Mouse (Mus musculus) forebrain, embryonic 14.5 days (tissue): ENCODE measurements around the gene Timm50. TPM values are rescaled to one million over a fixed set of nuclear protein-coding genes. Genes with fewer than 3 reads are reported as not detected.

Source experiments
- ATAC-seq: fragments of 200-750 bp; cut with Nextera tagmentation; 2 replicates; pipeline ENCODE4 v1.8.0; 2017; ENCODE audit warnings: mild to moderate bottlenecking, moderate library complexity
- DNase-seq: peaks from one replicate; pipeline ENCODE4 v3.0.0-alpha.2; 2015; ENCODE audit warnings: low spot score
- H3K27ac ChIP-seq: fragments of 300-500 bp; sonication (generic); 2 replicates; pipeline ENCODE4 v1.5.1; 2014; ENCODE audit warnings: low read depth, mild to moderate bottlenecking, control low read depth, low read length, moderate library complexity
- H3K27me3 ChIP-seq: fragments of 300-500 bp; sonication (generic); replicated peaks from 2 replicates; pipeline ENCODE4 v1.6.1; 2014; ENCODE audit warnings: low read length, control low read depth, mixed read lengths; ENCODE audit not compliant: control insufficient read depth, insufficient read depth
- H3K36me3 ChIP-seq: fragments of 300-500 bp; sonication (generic); 2 replicates; pipeline ENCODE4 v1.6.1; 2014; ENCODE audit warnings: low read length, control low read depth; ENCODE audit not compliant: control insufficient read depth, insufficient read depth
- H3K4me1 ChIP-seq: fragments of 300-500 bp; sonication (generic); 2 replicates; pipeline ENCODE4 v1.6.1; 2014; ENCODE audit warnings: antibody characterized with exemption, low read length, control low read depth; ENCODE audit not compliant: control insufficient read depth, insufficient read depth
- H3K4me2 ChIP-seq: fragments of 300-500 bp; sonication (generic); 2 replicates; pipeline ENCODE4 v1.6.1; 2014; ENCODE audit warnings: mild to moderate bottlenecking, control low read depth, low read length
- H3K4me3 ChIP-seq: fragments of 300-500 bp; sonication (generic); 2 replicates; pipeline ENCODE4 v1.5.1; 2014; ENCODE audit warnings: low read depth, low read length, control low read depth
- H3K9ac ChIP-seq: fragments of 300-500 bp; sonication (generic); 2 replicates; pipeline ENCODE4 v1.6.1; 2014; ENCODE audit warnings: mild to moderate bottlenecking, low read length, control low read depth, moderate library complexity
- H3K9me3 ChIP-seq: fragments of 300-500 bp; sonication (generic); replicated peaks from 2 replicates; pipeline ENCODE4 v1.6.1; 2016; ENCODE audit warnings: low read length, control low read depth, mixed read lengths; ENCODE audit not compliant: control insufficient read depth
- WGBS: fragments of 180-500 bp; shearing (Covaris S2); extraction: QIAGEN DNeasy Blood & Tissue Kit; methylation state at CpG from one replicate; pipeline ENCODE4 v1.1.7; 2014; 5-methylcytosine and 5-hydroxymethylcytosine counted together
- polyA plus RNA-seq: library from polyadenylated mRNA; unstranded; fragments of >200 nt; fragmentation: Nextera tagmentation; extraction: Ambion mirVana; gene quantifications from 2 replicates; pipeline ENCODE4 v1.2.1, GENCODE M21; 2014

The Timm50 gene
- polyA plus RNA-seq, 1 experiment from 2014 or later: 171 TPM

DNA sequence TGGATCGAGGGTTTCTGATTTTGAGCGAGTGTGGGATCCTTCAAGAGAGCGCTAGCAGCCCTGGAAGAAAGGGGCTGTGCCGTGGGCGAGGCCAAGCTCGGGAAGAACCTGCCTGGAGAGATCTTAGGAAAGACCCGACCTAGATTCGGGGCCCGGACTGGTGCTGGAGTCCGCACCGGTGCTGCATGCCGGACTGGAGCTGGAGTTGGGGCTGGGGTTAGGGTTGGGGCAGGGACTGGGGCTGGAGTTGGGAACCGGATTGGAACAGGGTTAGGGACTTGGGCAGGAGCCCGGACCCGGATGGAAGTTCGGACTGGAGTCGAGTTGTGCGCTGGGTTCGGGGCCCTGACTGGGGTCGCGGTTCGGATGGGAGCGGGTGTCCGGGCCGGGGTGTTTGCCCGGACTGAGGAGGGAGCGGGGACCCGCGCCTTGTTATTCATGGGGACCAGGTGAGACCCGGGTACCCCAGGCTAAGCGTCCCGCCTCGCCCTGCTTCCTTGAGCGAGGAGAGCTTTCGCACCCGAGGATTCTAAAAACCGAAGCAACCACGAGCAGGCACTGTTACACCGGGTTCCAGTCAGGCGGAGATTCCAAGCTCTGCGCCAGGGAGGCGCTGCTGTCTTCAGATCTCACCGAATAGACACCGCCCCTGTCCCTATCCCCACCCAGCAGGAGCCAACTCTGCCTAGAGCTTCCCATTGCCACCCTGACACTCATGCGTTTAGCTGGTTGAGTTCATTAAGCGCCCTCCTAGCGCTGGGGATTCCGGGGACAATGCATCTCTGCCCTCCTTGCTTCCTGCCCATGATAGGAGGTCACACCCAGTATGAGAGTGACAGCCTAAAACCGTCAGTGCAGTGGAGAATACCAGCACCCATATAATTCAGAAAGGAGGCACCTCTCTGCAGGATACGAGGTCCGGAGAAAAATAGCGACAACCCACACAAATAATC, 21.0 kb downstream of the Timm50 start, which contains the start of gene Selenov:
Gene Selenov (minus strand): TSS at position 549 of the 953 bp plus-strand sequence.
- Histone ChIP-seq H3K4me2 (peak within 1 kb of the TSS; percentile 44), H3K4me1 (peaks cover 8% of the 10 kb centered on the region), H3K36me3 (no peaks in the 10 kb centered on the region), H3K9me3 (no peaks in the 10 kb centered on the region), H3K27me3 (peaks cover 49% of the 10 kb centered on the region), H3K4me3 (peak within 1 kb of the TSS; percentile 9), H3K27ac (no peak within 1 kb of the TSS), H3K9ac (peak within 1 kb of the TSS; percentile 17; the same call in 1 of the 2 replicates)
- WGBS: under 1% methylated on average over 50 of the region's 52 CpGs
- DNase-seq (peak; percentile 61), ATAC-seq (peak; percentile 23; the same call in 1 of the 2 replicates)

DNA sequence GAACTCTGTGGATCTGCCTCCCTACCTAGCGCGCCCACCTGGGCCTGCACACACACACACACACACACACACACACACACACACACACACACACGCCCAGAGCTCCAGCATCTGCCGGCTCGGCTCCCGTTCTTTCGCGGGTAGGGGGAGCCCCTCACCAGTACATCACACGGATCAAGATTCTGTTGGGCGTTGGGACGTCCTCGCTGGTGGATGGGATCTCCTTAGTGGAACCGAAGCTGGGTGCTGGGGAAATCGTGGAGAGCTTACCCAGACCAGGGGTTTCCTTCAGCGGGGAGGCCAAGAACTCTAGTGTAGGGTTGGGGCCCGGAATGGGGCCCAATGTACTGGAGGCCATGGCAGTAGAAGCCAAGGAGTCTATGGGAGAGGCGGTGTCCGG, 21.7 kb downstream of the Timm50 start:
- peaks cover 8% of the 10 kb centered on the region for H3K4me1 ChIP-seq
- ATAC-seq (no peak), DNase-seq (peak; percentile 42)
- peak overlapping the region; percentile 44 for H3K4me2 ChIP-seq
- peaks cover 47% of the 10 kb centered on the region for H3K27me3 ChIP-seq
- H3K4me3 ChIP-seq: peak overlapping the region; percentile 9
- no peaks in the 10 kb centered on the region for H3K36me3 ChIP-seq
- 2% methylated on average over 17 of the region's 18 CpGs for WGBS
- peak overlapping the region; percentile 17; the same call in 1 of the 2 replicates for H3K9ac ChIP-seq
- no peaks in the 10 kb centered on the region for H3K9me3 ChIP-seq
- no peak overlapping the region for H3K27ac ChIP-seq

DNA sequence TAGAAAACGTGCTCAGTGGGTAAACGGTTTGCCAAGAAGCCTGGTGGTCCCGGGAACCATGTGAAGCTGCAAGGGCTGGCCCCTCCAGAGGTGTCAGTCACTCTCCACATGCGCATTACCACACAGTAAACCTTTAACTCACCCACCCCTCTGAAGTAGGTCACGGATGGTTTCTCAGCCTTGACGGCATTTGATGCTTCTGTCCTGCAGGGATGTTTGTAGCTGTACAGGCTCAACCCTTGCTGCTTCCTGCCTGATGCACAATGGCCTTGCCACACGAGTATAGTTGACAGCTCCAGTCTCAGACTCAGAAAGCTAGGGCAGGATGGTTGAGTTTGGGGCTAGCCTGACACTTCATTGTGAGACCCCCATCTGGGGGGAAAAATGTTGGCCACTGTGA, 31.2 kb downstream of the Timm50 start:
- Histone ChIP-seq H3K4me1 (peaks cover 8% of the 10 kb centered on the region; the same call in 1 of the 2 replicates), H3K4me2 (no peak overlapping the region), H3K4me3 (no peak overlapping the region), H3K27ac (no peak overlapping the region), H3K27me3 (no peaks in the 10 kb centered on the region), H3K9me3 (no peaks in the 10 kb centered on the region), H3K36me3 (0 out of 2 replicates have a peak, but pooled peaks cover 4% of the 10 kb centered on the region), H3K9ac (no peak overlapping the region)
- DNase-seq (no peak), ATAC-seq (no peak)
- 85% methylated on average over 7 of the region's 7 CpGs for WGBS

DNA sequence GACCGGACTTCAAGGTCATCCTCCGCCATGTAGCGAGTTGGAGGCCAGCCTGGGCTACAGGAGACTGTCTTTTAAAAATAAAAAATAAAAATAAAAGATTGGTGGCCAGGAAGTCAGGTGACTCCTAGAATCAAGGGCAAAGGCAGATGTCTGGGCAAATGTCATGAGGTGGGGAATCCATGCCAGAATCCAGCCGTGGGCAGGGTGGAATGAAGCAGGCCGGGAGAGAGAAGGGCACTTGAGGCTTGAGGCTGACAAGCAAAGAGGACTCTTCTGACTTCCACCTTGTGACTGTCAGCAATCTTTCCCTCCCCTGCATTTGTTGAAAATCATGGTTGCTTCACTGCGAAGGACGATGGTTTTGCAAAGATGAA, 33.6 kb downstream of the Timm50 start:
- H3K4me2 ChIP-seq: peak overlapping the region; percentile 89
- H3K4me3 ChIP-seq: peak overlapping the region; percentile 69
- ATAC-seq (no peak), DNase-seq (no peak)
- no peaks in the 10 kb centered on the region for H3K27me3 ChIP-seq
- H3K27ac ChIP-seq: peak overlapping the region; percentile 81
- peaks cover 4% of the 10 kb centered on the region; the same call in 1 of the 2 replicates for H3K36me3 ChIP-seq
- H3K9me3 ChIP-seq: no peaks in the 10 kb centered on the region
- peaks cover 8% of the 10 kb centered on the region; the same call in 1 of the 2 replicates for H3K4me1 ChIP-seq
- WGBS: 82% methylated on average over 7 of the region's 7 CpGs
- peak overlapping the region; percentile 92 for H3K9ac ChIP-seq

DNA sequence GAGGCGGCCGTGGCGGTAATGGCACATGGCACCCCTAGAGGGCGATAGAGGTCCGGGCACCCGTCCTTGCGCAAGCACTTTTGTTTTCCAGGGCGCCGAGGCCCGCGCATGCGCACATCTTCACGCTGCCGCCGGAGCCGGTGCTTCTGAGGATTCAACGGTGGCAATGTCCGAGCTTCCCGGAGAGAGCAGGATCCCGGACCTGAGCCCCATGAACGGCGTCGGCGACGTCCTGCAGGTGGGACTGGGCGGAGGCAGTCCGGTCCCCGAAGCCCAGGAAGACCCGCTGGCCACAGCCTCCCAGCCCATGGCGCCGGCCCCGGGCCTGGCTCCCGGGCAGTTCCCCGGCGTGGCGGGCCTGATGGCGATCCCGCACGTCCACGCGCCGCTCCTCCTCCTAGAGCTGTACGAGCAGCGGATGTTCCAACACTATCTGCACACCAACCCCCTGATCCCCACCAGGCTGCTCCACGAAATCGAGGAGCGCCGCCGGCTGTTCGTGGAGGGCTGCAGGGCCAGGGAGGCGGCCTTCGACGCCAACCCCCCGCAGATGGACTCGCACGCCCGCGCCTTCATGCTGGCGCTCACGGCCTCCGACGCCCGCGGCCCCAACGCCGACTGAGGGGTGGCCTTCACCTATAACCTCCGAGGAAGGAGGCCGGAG, 34.1 kb downstream of the Timm50 start, which contains the start of gene Eid2b:
Gene Eid2b (plus strand): TSS at position 125 of the 664 bp plus-strand sequence.
- ATAC-seq (peak; percentile 80), DNase-seq (peak; percentile 95)
- WGBS: 3% methylated on average over 68 of the region's 68 CpGs
- H3K27ac ChIP-seq: peak within 1 kb of the TSS; percentile 81
- peak within 1 kb of the TSS; percentile 89 for H3K4me2 ChIP-seq
- no peaks in the 10 kb centered on the region for H3K27me3 ChIP-seq
- peaks cover 9% of the 10 kb centered on the region; the same call in 1 of the 2 replicates for H3K36me3 ChIP-seq
- H3K4me3 ChIP-seq: peak within 1 kb of the TSS; percentile 69
- H3K9ac ChIP-seq: peak within 1 kb of the TSS; percentile 92
- no peaks in the 10 kb centered on the region for H3K9me3 ChIP-seq
- H3K4me1 ChIP-seq: peaks cover 8% of the 10 kb centered on the region; the same call in 1 of the 2 replicates

DNA sequence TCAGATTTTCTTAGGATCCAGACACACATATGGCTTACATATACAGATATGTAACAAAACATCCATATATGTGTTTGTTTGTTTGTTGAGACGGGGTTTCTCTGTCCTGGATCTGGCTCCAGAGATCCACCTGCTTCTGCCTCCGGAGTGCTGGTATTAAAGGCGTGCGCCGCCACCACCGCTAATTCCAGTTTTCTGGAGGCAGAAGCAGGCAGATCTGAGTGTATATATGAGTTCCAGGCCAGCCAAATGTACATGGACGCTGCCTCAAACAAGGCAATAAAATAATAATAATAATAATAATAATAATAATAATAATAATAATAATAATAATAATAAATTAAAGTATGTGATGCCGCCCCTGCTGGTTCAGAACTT, 34.6 kb downstream of the Timm50 start:
- no peak for DNase-seq
- peaks cover 8% of the 10 kb centered on the region; the same call in 1 of the 2 replicates for H3K4me1 ChIP-seq
- 59% methylated on average over 8 of the region's 8 CpGs for WGBS
- ATAC-seq: 0 out of 2 replicates have a peak, but pooled peaks have one; percentile 32
- no peak overlapping the region for H3K4me2 ChIP-seq
- no peak overlapping the region for H3K4me3 ChIP-seq
- H3K9ac ChIP-seq: no peak overlapping the region
- no peaks in the 10 kb centered on the region for H3K9me3 ChIP-seq
- H3K27ac ChIP-seq: no peak overlapping the region
- H3K36me3 ChIP-seq: peaks cover 9% of the 10 kb centered on the region; the same call in 1 of the 2 replicates
- H3K27me3 ChIP-seq: no peaks in the 10 kb centered on the region

DNA sequence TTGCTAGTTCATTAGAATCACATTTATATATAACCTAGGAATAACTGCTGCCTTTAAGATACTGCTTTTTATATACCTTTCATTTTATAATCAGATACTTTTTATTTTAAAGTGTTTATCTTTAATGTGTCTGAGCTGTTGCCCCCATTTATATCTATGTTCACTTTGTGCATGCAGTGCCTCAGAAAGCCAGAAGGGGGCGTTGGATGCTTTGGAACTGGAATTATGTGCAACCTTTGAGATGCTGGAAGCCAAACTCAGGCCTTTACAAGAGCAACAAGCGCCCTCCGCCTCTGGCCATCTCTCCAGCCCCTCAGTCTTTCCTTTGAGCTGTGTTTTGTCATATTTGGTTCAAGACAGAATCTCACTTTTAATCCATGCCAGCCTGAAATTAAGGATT, 40.1 kb downstream of the Timm50 start:
- Histone ChIP-seq H3K4me3 (no peak overlapping the region), H3K9me3 (no peaks in the 10 kb centered on the region), H3K27me3 (no peaks in the 10 kb centered on the region), H3K27ac (no peak overlapping the region), H3K4me1 (peaks cover 8% of the 10 kb centered on the region), H3K4me2 (no peak overlapping the region), H3K36me3 (peaks cover 13% of the 10 kb centered on the region), H3K9ac (no peak overlapping the region)
- ATAC-seq (no peak), DNase-seq (no peak)
- WGBS: 69% methylated on average over 3 of the region's 3 CpGs

DNA sequence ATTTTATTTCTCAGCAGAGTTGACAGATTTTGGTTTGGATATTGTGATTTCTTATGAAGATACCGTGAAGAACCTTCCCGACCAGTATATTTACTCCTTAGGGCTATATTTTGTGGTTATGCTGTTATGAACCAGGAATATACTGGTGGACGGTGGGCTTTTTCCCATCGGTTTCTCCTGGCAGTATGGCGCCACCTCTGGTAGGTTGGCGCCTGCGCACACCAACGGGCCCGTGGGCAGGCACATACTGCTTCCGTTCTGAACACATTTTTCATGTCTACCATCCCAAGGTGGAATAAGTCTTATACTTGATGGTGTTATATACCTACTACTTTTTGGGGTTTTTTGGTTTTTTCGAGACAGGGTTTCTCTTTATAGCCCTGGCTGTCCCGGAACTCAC, 42.5 kb downstream of the Timm50 start:
- WGBS: 96% methylated on average over 12 of the region's 12 CpGs
- ATAC-seq (no peak), DNase-seq (no peak)
- Histone ChIP-seq H3K9me3 (no peaks in the 10 kb centered on the region), H3K27ac (no peak overlapping the region), H3K4me2 (peak overlapping the region; percentile 76), H3K4me1 (peaks cover 8% of the 10 kb centered on the region), H3K36me3 (peaks cover 13% of the 10 kb centered on the region), H3K4me3 (no peak overlapping the region), H3K27me3 (no peaks in the 10 kb centered on the region), H3K9ac (no peak overlapping the region)
